Mouse (Mus musculus): Measurements from ENCODE around the gene Rnf149.
"Not testable (repeated sequence)": the region's sequence is repeated elsewhere in the genome, so short reads cannot be mapped to it uniquely, and the experiment has no call there.

Rnf149 gene

GRCm38 (mm10) chr1:39577253-39577705, at the start of gene Rnf149:
Gene Rnf149 (minus strand): TSS chr1:39577405.
- in situ Hi-C loops (cut with MboI) = no loop called here

GRCm38 (mm10) chr1:39625491-39625890, 48.3 kb upstream of the Rnf149 start:
- in situ Hi-C loops (cut with MboI) = no loop called here

GRCm38 (mm10) chr1:39623729-39624128, 46.5 kb upstream of the Rnf149 start:
- in situ Hi-C loops (cut with MboI) = no loop called here

- in situ Hi-C loops (cut with MboI) = no loop called here
Measured at GRCm38 (mm10) chr1:39623106-39623505, 45.9 kb upstream of the Rnf149 start.

- in situ Hi-C loops (cut with MboI) = no loop called here
Measured at GRCm38 (mm10) chr1:39618524-39618923, 41.3 kb upstream of the Rnf149 start.

GRCm38 (mm10) chr1:39615526-39615925, 38.3 kb upstream of the Rnf149 start:
- in situ Hi-C loops (cut with MboI) = no loop called here

GRCm38 (mm10) chr1:39614462-39615279, 37.5 kb upstream of the Rnf149 start:
- in situ Hi-C loops (cut with MboI) = no loop called here

GRCm38 (mm10) chr1:39613061-39613460, 35.9 kb upstream of the Rnf149 start:
- in situ Hi-C loops (cut with MboI) = no loop called here

- in situ Hi-C loops (cut with MboI) = no loop called here
Measured at GRCm38 (mm10) chr1:39612491-39612890, 35.3 kb upstream of the Rnf149 start.

- in situ Hi-C loops (cut with MboI) = no loop called here
Measured at GRCm38 (mm10) chr1:39608534-39608933, 31.3 kb upstream of the Rnf149 start.

GRCm38 (mm10) chr1:39602477-39602876, 25.3 kb upstream of the Rnf149 start:
- in situ Hi-C loops (cut with MboI) = no loop called here

- in situ Hi-C loops (cut with MboI) = no loop called here
Measured at GRCm38 (mm10) chr1:39598726-39599125, 21.5 kb upstream of the Rnf149 start.

- in situ Hi-C loops (cut with MboI) = not testable (repeated sequence)
Measured at GRCm38 (mm10) chr1:39597135-39597534, 19.9 kb upstream of the Rnf149 start.

- in situ Hi-C loops (cut with MboI) = no loop called here
Measured at GRCm38 (mm10) chr1:39593836-39594235, 16.6 kb upstream of the Rnf149 start.

GRCm38 (mm10) chr1:39592090-39592489, 14.9 kb upstream of the Rnf149 start:
- in situ Hi-C loops (cut with MboI) = no loop called here

- in situ Hi-C loops (cut with MboI) = not testable (repeated sequence)
Measured at GRCm38 (mm10) chr1:39591557-39591956, 14.4 kb upstream of the Rnf149 start.

- in situ Hi-C loops (cut with MboI) = no loop called here
Measured at GRCm38 (mm10) chr1:39590193-39590592, 13.0 kb upstream of the Rnf149 start.

GRCm38 (mm10) chr1:39585416-39585815, 8.2 kb upstream of the Rnf149 start:
- in situ Hi-C loops (cut with MboI) = no loop called here

- in situ Hi-C loops (cut with MboI) = no loop called here
Measured at GRCm38 (mm10) chr1:39583173-39583572, 6.0 kb upstream of the Rnf149 start.

- in situ Hi-C loops (cut with MboI) = no loop called here
Measured at GRCm38 (mm10) chr1:39581215-39581614, 4.0 kb upstream of the Rnf149 start.

- in situ Hi-C loops (cut with MboI) = no loop called here
Measured at GRCm38 (mm10) chr1:39579139-39579538, 1.9 kb upstream of the Rnf149 start.

GRCm38 (mm10) chr1:39578446-39578845, 1.2 kb upstream of the Rnf149 start:
- in situ Hi-C loops (cut with MboI) = no loop called here

GRCm38 (mm10) chr1:39576431-39577243, 568 bp downstream of the Rnf149 start:
- in situ Hi-C loops (cut with MboI) = no loop called here

All from mature B cell (primary cell).